Mouse (Mus musculus) kidney, postnatal 10 days (tissue): ENCODE measurements at regions not wholly inside any gene's neighbourhood (a gene's known extent, or its start where the extent isn't known, plus 50 kb on each side); places are given as distances from the start of the nearest gene placed in this dataset.

Experiments used
- DNase-seq: peaks from one replicate; pipeline ENCODE4 v3.0.0; 2021; ENCODE audit warnings: mixed read lengths

DNA sequence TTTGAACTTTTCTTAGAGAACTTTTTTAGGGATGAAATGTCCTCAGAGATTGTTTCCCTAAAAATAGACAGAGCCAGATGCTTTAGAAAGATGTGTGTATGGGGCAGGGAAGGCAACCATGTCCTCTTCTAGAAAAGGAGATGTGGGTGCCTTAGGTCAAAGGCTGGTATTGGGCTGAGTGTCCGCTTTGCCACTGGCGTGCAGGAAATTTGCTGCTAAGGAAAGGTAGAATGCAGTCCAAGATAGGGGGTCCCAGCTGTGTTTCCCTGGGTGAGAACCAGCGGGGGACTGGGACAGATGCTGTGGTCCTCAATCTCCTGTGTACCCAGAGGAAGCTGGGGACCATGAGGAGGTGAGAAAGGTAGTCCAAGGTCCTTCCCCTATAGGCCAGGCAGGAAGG is 291.0 kb downstream of the Pdcd6ip start:
- DNase-seq: no peak

DNA sequence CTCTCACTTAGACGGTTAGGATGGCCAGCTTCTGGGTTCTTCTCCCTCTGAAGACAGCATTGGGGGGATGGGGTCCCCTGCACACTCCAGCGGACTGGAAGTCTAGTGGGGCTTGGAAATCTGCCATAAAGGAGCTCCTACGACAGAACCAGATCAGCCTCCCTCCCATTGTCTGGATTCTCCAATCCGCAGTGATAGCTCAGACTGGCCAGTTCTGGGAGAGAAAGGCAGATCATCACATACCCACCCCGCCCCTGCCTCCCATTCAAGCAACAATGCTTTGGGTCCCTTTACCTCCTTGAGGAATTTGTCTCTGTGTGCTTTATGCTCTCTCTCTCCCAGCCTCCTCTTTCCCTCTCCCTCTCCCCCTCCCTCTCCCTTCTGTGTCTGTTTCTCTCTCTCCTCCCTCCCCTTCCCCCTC is 292.5 kb downstream of the Pdcd6ip start:
- DNase-seq: no peak

DNA sequence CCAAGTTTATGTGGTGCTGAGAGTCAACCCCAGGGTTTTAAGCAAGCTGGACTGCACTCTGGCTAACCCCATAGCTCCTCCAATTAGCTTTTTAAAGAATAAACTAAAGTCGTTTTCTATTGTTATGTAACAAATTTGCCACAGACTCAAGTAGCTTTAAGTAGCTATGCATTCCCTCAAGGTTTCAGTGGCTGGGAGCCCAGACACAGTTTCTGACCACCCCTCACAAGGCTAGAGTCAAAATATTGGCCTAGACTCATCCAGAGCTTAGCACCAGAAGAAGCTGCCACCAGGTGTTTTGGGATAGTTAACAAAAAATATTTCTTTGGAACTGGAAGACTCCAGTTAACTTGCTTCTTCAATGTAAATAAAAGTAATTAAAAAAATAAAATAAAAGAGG is 293.4 kb downstream of the Pdcd6ip start:
- DNase-seq: no peak

DNA sequence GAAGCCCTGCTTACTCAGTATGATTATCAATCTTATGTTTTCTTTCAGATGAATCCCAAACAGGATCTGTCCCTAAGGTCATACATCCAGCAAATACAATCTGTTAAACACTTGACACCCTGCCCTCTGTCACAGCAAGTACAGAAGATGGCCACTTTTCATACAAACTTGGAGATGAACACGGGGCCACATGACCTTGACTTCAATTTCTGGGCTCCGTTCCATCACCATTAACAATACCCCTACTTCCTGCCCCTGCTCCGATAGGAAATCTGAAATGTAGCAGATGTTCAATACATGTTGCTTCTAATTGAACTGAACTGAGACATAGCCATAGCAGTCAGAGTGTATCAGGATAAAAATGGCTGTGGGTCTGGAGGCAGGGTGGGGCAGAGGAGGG is 294.2 kb downstream of the Pdcd6ip start:
- DNase-seq: peak; percentile 65

DNA sequence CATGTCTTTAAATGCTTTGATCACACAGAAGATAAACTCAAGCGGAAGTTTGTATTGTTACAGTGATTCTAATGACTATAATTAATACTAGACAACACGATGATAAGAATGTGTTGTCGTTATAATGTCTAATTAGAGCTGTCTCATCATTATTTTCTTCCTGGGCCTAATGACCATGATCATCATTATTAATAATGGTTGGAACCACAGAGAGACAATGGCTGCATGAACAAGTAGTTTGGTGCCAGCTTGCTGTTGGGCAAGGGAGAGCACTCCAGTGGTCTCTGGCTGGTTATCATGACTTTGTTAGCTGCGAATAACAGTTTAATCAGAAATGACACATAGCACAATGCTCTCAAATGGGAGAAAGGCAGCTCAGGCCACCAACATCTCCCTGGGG is 296.4 kb downstream of the Pdcd6ip start:
- DNase-seq: no peak

DNA sequence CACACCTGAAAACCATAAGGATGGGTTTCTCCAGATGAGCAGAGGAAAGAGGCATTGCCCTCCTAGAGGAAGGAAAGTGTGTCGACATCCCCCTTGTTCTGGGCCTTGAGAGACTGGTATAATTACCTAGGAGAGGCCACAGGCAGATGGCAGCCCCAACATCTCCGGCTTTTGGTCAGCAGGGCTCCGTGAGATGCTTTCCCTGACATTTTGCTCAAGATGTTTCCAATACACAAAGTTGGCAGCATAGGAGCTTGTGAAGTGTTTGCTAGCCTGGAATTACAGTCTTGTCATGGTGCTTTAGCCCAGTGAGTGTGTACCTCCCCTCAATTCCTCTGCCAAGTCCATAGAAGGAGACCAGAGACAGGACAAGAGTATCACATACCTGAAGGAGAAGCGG is 299.5 kb downstream of the Pdcd6ip start:
- DNase-seq: no peak

DNA sequence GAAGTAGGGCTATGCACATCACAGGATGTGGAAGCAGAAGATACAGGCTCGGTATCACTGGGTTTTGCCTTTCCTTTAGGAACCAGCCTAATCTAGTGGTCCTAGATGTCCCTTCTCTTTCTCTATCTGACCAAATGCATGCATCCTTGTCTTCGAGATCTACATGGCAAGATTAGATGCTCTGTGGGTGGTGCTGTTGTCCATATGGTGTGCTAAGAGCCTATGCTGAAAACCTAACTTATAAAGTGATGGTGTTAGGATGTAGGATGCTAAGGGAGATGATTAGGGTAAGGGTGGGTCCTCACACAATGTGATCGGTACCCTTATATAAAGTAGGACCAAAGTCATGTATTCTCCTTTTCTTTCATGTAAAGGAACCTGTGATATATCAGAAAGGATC is 313.7 kb downstream of the Pdcd6ip start:
- DNase-seq: no peak

DNA sequence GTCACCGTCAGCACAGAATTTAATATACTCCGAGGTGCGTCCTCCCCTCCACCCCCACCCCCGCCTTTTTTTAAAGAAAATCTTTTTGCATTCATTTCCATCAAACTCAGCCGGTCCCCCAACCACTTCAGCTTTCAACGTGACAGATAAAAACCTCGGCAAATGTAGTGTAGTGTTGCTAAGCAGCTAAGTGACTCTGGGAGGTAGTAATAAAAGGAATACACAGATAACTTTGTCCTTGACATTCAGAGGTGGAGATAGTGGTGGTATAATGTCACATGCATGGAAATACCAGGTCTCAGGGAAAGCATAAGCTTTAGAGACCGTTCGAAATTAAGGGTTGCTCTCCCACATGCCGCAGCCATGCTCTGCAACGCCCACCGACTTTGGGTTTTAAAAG is 320.7 kb downstream of the Pdcd6ip start:
- DNase-seq: no peak

DNA sequence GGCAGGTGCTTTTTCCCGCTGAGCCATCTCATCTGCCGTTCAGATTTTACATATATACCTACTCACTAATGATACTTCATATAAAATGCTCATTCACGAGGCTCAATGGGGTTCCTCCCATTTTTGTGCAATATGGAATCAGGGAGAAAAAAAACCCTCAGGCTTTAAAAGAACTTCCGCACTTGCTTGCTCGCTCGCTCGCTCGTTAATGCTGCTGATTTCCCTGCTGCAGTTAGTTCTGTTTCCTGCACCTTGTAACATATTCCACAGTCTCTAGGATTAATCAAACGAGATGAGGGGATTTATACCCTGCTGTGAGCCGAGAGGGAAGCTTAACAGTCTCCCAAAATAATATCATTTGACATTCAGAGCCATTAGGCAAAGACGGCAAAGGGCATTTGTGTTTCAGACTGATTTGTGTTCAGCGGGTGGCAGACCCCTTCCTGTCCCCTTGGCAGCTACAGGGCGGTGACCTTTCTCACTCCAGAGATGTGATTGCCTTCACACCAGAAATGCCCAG is 326.4 kb downstream of the Pdcd6ip start:
- DNase-seq: no peak

DNA sequence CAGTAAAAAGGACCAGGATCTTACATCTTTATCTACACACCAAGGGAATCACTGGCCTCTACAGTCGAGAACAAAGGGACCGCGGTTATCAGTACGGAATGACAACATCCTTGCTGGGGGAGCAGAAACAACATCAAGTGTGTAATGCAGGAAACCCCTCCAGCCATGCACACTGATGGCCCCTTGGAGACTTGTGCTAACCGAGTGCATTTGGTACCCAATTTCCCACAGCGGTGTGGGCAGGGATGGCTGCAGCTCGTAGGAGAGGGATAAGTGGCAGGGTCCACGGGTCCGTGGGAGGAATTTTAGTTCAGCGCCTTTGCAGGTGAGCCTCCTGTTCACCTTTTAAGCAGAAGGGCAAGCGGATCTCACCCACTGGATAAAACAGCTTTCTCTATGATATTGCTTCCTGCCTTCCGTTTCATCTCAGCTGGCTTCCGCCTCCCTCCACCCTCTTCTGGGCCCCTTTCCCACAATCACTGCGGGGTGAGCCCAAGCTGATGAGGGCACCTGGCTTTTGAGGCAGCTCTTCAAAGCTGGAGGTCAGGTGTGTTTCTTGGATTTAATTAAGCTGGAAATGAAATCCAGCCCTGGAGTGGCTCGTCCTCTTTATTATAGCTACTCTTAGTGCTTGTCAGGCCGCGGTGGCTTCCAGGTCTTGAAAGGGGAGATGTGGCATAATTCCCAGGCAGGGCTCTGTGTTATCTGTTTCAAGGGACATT is 327.5 kb downstream of the Pdcd6ip start:
- DNase-seq: no peak

DNA sequence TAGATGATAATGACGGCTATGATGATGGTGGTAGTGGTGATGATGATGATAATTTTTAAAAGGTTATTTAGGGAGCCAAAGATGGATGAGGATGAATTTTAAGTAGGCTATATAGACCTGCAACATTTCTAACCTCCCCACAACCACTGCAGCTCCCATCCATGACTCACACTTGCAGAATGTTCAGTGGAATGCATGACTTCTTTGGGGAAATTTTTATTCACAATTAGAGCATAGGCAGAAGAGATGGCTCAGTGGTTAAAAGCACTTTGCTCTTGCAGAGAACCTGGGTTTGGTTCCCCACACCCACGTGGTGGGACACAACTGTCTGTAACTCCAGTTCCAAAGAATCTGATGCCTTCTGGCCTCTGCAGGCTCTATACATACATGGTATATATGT is 329.5 kb downstream of the Pdcd6ip start:
- DNase-seq: no peak

DNA sequence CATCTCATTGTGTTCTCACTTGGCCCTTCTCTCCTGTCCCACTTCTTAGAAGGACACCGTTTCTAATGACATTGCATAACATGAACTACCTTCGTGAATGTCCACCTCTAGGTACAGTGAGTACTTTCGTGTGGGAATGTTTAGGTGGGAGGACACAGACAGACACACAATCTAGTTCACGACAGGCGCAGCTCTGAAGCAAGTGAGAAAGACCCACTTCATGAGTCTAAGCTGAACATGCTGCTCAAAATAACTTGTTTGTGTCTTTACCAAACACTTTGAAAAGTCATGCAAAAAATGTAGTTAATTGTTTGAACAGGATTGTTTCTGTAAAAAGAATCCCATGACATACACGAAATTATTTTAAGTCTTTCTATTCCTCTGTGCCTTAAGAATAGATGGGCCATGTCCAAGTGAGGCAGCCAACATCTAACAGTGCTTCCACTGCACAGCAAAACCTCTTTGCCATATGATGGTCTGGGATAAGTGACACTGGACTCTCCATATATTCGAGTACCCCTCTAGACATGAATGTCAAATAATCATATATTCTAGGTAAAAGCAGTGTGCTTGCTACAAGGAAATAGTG is 336.2 kb downstream of the Pdcd6ip start:
- DNase-seq: no peak

DNA sequence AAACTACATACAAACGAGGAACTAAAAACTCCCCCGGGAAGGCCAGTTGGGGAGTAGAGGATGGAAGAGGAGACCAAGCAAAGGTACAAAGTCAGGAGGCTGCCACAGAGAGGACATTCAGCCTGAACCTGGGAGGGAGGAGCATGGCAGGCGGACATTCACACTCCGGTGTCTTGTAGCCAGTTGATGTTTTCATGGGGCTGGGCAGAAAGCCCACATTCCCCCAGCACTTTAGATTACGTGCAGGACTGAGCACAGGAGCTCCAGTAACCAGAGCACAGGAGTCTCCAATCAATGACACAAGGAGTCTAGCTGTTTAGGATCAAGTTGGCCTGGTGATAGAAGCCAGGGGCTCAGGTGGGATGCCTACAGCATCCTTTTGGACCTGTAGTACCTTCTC is 360.1 kb downstream of the Pdcd6ip start:
- DNase-seq: no peak

DNA sequence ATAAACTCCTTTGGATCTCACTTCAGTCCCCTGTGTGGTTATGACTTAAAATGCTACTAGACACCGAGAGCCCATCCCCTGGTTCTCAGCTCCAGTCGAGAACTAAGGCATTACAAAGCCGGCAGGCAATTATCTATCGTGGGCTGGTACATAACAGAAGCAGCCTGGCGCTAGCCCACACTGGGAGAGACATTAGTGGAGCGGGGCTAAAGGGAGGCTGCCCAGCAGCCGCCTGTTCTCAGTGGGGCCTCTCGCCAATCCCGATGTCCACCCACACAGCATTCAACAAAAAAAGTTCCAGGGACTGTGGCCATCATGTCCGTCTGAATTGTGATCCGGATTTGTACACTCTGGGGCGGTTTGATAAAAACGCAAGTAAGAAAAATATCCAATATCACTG is 361.5 kb downstream of the Pdcd6ip start:
- DNase-seq: no peak

DNA sequence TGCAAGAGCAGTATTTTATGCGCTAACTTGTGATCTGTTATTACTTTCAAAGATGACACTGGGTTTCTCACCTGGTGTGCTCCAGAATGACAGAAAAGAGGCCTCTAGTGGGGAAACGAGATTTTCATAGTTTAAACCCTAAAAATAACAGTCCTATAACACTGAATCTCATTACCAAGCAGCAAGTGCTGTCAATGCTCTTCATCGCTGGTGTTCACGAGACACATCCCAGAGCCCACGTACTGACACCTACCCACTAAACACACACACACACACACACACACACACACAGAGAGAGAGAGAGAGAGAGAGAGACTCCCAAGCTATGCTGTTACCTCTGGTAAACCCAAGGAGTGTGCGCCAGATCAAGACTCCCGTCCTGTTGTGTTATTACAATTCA is 365.9 kb downstream of the Pdcd6ip start:
- no peak for DNase-seq

DNA sequence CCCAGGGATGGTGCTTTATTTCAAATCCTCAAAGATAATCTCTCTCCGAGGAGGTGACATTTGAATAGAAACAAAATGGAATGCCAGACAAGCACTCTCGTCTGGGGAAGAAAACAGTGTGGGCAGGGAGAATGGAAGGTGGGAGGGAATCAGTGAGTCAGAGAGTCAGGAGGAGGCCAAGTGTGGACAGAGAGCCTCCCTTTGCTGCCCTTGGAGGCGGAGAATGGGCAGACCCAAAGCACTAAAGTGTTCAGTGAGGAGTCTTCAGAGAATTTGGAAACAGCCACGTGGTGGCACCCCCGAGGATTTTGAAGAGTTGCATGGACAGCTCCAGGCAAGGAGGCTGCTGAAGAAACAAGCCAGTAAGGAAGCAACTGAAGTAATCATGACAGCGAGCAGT is 367.2 kb downstream of the Pdcd6ip start:
- DNase-seq: peak; percentile 22

DNA sequence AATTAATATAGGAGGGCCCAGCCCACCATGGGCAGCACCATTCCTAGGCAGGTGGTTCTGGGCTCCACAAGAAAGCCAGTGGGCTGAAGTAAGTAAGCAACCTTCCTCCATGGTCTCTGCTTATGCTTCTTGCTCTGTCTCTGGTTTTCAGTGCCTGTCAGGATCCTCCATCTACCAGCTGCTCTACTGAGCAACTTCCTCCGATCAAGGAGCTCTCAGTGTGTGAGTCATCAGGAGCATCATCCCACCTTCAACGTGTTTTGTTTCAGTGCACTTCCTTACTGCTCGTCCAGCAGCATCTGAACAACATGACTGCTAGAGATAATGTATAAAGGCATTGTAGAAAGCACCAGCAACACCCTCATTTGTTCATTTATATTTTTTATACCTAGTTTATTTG is 368.0 kb downstream of the Pdcd6ip start:
- no peak for DNase-seq

DNA sequence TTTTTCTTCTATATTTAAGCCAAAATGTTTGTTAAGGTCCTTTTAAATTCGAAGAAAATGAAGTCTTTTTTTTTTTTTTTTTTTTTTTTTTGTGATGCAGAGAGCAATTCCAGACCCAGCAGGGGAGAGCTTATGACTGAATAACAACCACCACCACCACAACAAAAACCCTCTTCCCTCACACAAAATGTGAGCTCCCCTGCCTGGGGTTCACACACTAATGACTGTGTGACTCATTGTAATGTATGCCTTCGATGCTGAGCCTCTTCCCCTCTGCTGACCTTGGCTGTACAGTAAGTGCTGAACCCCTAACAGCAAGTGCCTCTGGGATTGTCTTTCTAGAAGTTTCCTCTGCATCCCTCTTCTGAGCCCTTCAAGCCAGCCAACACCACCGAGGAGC is 383.6 kb downstream of the Pdcd6ip start:
- no peak for DNase-seq

DNA sequence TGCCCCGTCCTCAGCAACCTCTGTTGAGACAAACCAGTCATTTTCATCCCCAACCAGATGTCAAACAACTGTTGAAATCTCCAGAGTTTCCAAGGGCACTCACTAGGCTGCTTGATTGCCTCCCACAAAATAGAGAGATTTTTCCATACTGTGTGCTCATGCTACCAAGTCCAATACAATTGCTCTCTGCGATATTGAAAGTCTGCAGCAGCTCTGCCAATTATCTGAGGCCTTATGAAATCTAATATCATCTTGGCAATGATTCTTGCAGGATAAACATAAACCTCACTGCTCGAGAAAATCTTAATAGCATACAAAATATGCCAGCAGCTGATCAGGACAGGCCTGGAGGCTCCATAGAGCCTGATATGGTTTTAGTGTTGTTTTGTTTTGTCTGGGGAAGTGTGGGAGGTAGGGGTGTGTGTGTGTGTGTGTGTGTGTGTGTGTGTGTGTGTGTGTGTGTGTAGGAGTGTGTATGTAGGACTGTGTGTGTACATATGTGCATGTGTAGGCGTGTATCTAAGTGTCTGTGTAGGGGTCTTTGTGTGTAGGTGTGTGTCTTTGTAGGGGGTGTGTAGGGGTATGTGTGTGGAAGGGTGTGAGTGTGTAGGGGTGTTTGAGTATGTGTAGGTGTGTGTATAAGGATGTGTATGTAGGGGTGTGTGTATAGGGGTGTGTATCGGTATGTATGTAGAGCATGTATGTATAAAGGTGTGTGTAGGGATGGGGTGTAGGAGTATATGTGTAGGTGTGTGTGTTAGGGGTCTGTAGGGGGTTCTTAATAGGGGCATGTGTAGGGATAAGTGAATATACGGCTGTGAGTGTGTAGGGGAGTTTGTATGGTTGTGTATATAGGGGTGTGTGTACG is 398.1 kb downstream of the Pdcd6ip start:
- no peak for DNase-seq

DNA sequence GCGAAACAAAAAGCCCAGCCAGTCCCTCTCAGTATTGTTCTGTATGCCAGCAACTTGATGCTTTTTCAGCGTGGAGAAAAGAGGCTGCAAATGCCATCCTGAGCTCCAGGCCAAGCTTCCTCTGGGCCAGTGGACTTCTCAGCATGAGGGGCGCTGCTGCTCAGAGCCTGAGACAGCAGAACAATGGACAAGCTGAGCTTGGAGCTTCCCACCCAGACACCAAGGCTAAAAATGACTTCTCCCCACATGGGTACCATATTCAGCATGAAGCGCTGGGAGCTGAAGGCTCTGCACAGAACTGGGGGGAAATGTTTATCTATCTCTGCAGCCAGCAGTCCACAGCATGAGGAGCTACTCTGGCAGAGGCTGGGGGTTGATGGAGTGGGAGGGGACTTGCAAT is 402.3 kb downstream of the Pdcd6ip start:
- DNase-seq: no peak

DNA sequence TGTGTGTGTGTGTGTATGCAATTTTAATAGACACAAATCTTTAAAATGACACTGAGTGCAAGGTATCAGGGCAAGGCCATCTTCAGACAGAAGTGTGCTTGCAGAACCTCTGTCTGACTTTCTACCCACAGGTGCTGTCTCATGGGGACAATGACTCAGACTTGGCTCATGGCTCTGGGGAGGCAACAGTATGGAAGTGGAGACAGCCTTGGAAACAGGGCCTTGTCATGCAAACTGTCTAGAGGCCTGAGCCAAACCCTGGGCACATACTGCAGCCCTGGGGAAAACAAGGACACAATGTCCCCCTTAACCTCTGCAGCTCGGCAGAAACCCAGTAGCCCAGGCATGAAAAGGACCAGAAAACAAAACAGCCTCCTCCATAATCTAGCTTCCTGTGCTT is 405.6 kb downstream of the Pdcd6ip start:
- DNase-seq: no peak

DNA sequence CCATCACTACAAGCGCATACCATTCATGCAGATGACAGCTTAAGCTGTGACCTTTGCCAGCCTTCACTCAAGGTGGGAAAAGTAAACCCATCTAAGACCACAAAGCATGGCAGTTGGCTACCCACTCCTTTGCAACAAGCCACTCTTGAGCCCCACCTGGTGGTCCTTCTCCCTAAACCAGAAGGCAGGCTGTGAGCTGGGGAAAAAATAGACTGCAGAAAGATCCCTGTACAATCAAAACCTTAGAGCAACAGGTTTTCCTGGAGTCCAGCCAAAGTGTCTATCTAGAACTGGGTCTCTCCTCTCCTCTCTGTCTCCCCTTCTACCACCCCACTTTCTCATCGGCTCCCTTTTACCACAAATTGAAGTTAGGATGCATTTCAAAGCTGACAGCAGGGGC is 407.2 kb downstream of the Pdcd6ip start:
- peak; percentile 28 for DNase-seq

DNA sequence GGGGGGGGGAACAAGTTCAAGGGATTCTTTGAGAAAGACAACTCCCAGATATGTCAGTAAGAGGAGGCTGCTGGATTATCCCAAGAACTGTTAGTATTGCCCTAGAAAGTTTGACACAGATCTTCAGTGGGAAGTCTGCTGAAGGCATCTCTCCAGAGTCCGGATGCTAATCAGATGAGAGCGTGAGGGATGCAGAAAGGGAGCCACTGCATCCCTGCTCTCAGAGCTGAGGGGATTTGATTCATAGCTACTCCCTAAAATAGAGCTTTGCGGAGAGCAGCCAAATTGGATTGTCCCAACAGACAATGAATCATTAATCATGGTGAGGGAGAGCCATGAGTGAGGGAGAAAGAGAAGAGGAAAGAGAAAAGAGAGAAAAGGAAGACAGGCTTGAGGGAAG is 408.2 kb downstream of the Pdcd6ip start:
- no peak for DNase-seq
